ENCODE assay signal across 25 mouse cellular contexts in genomic region chr7:113334036-113334435, GRCm38 (mm10). TPM values are rescaled to one million over a fixed set of nuclear protein-coding genes. Genes with fewer than 3 reads are reported as not detected.
DNase-seq lines count a peak whose midpoint lies in the region.
"Had no signal": no experiment of that assay in that cellular context is flagged by ENCODE, and none has a peak within 500 bp of the region (broad histone marks: within the 10 kb centered on the region; RNA-seq: fewer than 3 reads in every experiment).

No protein-coding gene starts in this region.

- peak; percentile 52 to 62 for DNase-seq in frontal cortex, adult 2 months (ENCODE audit: extremely low spot score in 1 of 2, low spot score in 1 of 2)
- no peak for DNase-seq in frontal cortex, postnatal 25 days (ENCODE audit: low spot score in 2 of 2)
- peak; percentile 47 for DNase-seq in left cerebral cortex, adult 11 months (ENCODE audit: low spot score)
- no peak for DNase-seq in left cerebral cortex, postnatal 36 days (ENCODE audit: low spot score in 2 of 2)
- peak; percentile 56 for DNase-seq in right cerebral cortex, adult 18-20 months
- DNase-seq in right cerebral cortex, postnatal 14 days, result no peak
- DNase-seq in telencephalon, adult 2 months (ENCODE audit: low read depth, low spot score), result peak; percentile 87
- no peak for DNase-seq in urinary bladder, postnatal 4 days (ENCODE audit: low spot score in 2 of 2)
- DNase-seq: adrenal gland, adult 2 months; adrenal gland, postnatal 10 days; adrenal gland, postnatal 25 days; cerebellum, adult 11-12 months; cerebellum, adult 2 months; cerebellum, adult 9-10 months; cerebellum, postnatal 10 days; cerebellum, postnatal 25 days had no signal

- intact Hi-C loops in left cerebral cortex, postnatal 36 days (cut with DNase I), result no loop called here

RNA-seq across cellular contexts. Expression of gene Btbd10, which starts 35.2 kb away (rescaled TPM):
- polyA plus RNA-seq in frontal cortex, adult 2 months (2012; rRNA removed), result 61.5 and 70.6 TPM in 2 replicates
- 100 to 1,000 TPM in 1 of 2 experiments, 10 to 100 TPM in 1; 92.2 to 100 TPM for total RNA-seq in left cerebral cortex, postnatal 36 days (2021)

RNA-seq across cellular contexts. Expression of gene Pth, which starts 54.3 kb away (rescaled TPM):
- polyA plus RNA-seq in frontal cortex, adult 2 months (2012; rRNA removed), result not detected in 2 replicates
- total RNA-seq in left cerebral cortex, postnatal 36 days (2021), result not detected
- total RNA-seq: adrenal gland, adult 2 months; adrenal gland, postnatal 10 days; adrenal gland, postnatal 25 days; adrenal gland, postnatal 4 days; ES-E14; MEL had no signal
- polyA plus RNA-seq: adrenal gland, adult 2 months; C2C12; cerebellum, adult 2 months; cortical plate, adult 2 months; embryonic facial prominence, embryonic 10.5 days; forebrain, embryonic 11.5 days; forebrain, embryonic 13.5 days; forebrain, embryonic 15.5 days had no signal

Comparison
In these comparisons a context has a peak if more than half of its experiments do, and no peak if none do; other contexts are left out.
1. DNase-seq: peak in frontal cortex, adult 2 months (2 of 2), left cerebral cortex, adult 11 months (single experiment), right cerebral cortex, adult 18-20 months (single experiment) and telencephalon, adult 2 months (single experiment); none in frontal cortex, postnatal 25 days (0 of 2), left cerebral cortex, postnatal 36 days (0 of 2), right cerebral cortex, postnatal 14 days (single experiment) and urinary bladder, postnatal 4 days (0 of 2).